Mouse (Mus musculus) erythroid progenitor cell, adult 5-6 weeks (primary cell): Measurements from ENCODE around the gene Vcam1. TPM values are rescaled to one million over a fixed set of nuclear protein-coding genes. Genes with fewer than 3 reads are reported as not detected.

Experiments used
- ATAC-seq: replicated peaks from 2 replicates; pipeline ENCODE4 v1.8.0; 2016; ENCODE audit warnings: moderate number of reproducible peaks, mild to moderate bottlenecking, moderate TSS enrichment, inconsistent platforms; ENCODE audit not compliant: poor library complexity, low FRiP score, severe bottlenecking
- total RNA-seq, 2 experiments: library from RNA; stranded (forward) in 1 of 2; stranded (reverse) in 1 of 2; fragments of 150-400 nt in 1 of 2; fragments of 186-747, 209-891 nt in 1 of 2; gene quantifications; 2 replicates each; pipeline versions ENCODE4 v1.2.3 to v1.2.4; 2015 to 2017; ENCODE audit warnings: low replicate concordance in 2 of 2

Gene Vcam1
- 122 and 150 TPM in 2 replicates for total RNA-seq (2015; ENCODE audit: low replicate concordance)
- total RNA-seq (2017; ENCODE audit: low replicate concordance) = 75.3 and 92.5 TPM in 2 replicates

GRCm38 (mm10) chr3:116129259-116129738, at the start of gene Vcam1:
TSS of gene Vcam1 (minus strand) at chr3:116129688.
- no peak for ATAC-seq

GRCm38 (mm10) chr3:116175106-116175505, 45.6 kb upstream of the Vcam1 start:
- ATAC-seq = no peak

- no peak for ATAC-seq
Measured at GRCm38 (mm10) chr3:116171461-116171860, 42.0 kb upstream of the Vcam1 start.

- no peak for ATAC-seq
Measured at GRCm38 (mm10) chr3:116168056-116168455, 38.6 kb upstream of the Vcam1 start.

- ATAC-seq = no peak
Measured at GRCm38 (mm10) chr3:116166296-116166695, 36.8 kb upstream of the Vcam1 start.

GRCm38 (mm10) chr3:116165030-116165429, 35.5 kb upstream of the Vcam1 start:
- no peak for ATAC-seq

- ATAC-seq = no peak
Measured at GRCm38 (mm10) chr3:116163517-116163916, 34.0 kb upstream of the Vcam1 start.

- ATAC-seq = no peak
Measured at GRCm38 (mm10) chr3:116162097-116162666, 32.7 kb upstream of the Vcam1 start.

- no peak for ATAC-seq
Measured at GRCm38 (mm10) chr3:116159376-116159775, 29.9 kb upstream of the Vcam1 start.

- no peak for ATAC-seq
Measured at GRCm38 (mm10) chr3:116157447-116157990, 28.0 kb upstream of the Vcam1 start.

GRCm38 (mm10) chr3:116150056-116150632, 20.7 kb upstream of the Vcam1 start:
- ATAC-seq = no peak

- ATAC-seq = no peak
Measured at GRCm38 (mm10) chr3:116149096-116149495, 19.6 kb upstream of the Vcam1 start.

GRCm38 (mm10) chr3:116148676-116149075, 19.2 kb upstream of the Vcam1 start:
- no peak for ATAC-seq

- ATAC-seq = no peak
Measured at GRCm38 (mm10) chr3:116141226-116141625, 11.7 kb upstream of the Vcam1 start.

GRCm38 (mm10) chr3:116139000-116139399, 9.5 kb upstream of the Vcam1 start:
- no peak for ATAC-seq

- ATAC-seq = no peak
Measured at GRCm38 (mm10) chr3:116138081-116138480, 8.6 kb upstream of the Vcam1 start.

GRCm38 (mm10) chr3:116133363-116133762, 3.9 kb upstream of the Vcam1 start:
- no peak for ATAC-seq

GRCm38 (mm10) chr3:116130711-116131110, 1.2 kb upstream of the Vcam1 start:
- ATAC-seq = no peak

- ATAC-seq = no peak
Measured at GRCm38 (mm10) chr3:116129841-116130595, 530 bp upstream of the Vcam1 start.

- ATAC-seq = no peak
Measured at GRCm38 (mm10) chr3:116128311-116129204, 930 bp downstream of the Vcam1 start.
